Mouse (Mus musculus) cerebral cortex, adult 2 months (tissue): ENCODE measurements around the gene Gm10272.

ENCODE experiments used
- WGBS: fragments of 180-500 bp; shearing (Covaris S2); methylation state at CpG from one replicate; pipeline ENCODE4 v1.1.7; 2018; 5-methylcytosine and 5-hydroxymethylcytosine counted together

Gm10272 gene

GRCm38 (mm10) chr10:77728280-77728679 lies 21.9 kb downstream of the Gm10272 start:
- WGBS, result 78% methylated on average over 4 of the region's 4 CpGs

- WGBS, result 52% methylated on average over 4 of the region's 4 CpGs
These were observed 22.8 kb downstream of the Gm10272 start for GRCm38 (mm10) chr10:77729241-77729640.

- WGBS, result 94% methylated on average over 1 of the region's 1 CpGs
These were observed 29.5 kb downstream of the Gm10272 start for GRCm38 (mm10) chr10:77735928-77736327.

- WGBS, result 89% methylated on average over 4 of the region's 4 CpGs
These were observed 32.5 kb downstream of the Gm10272 start for GRCm38 (mm10) chr10:77738929-77739328.

DNA sequence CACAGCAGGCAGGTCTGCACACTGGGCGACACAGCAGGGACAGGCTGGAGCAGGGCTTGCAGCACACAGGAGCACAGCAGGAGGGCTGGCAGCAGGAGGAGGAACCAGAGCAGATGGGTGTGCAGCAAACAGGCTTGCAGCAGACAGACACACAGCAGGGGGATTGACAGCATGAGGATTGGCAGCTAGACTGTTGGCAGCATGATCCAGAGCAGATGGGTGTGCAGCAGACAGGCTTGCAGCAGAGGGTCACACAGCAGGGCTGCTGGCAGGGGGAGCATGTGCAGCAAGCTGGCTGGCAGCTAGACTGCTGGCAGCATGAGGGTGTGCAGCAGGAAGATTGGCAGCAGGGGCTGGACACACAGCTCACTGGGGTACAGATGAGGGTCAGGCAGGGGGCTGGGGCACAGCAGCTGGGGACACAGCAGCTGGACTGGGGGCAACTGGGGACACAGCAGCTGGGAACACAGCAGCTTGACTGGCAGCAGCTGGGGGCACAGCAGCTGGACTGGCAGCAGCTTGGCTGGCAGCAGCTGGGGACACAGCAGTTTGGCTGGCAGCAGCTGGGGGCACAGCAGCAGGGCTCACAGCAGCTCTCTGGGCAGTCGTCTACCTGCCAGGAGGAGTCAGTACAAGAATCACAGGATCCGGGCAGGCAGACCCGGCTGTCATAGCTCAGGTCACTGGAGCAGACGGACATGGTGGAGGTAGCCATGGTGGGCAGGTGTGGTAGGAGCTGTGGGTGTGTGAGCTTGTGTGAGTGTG lies 35.7 kb downstream of the Gm10272 start, which contains the start of gene Gm18596:
Gene Gm18596, minus strand, starts transcription at position 715 of the 765 bp plus-strand sequence.
- WGBS, result 63% methylated on average over 5 of the region's 5 CpGs

- WGBS, result 48% methylated on average over 1 of the region's 1 CpGs
These were observed 44.3 kb downstream of the Gm10272 start for GRCm38 (mm10) chr10:77750686-77751085.

DNA sequence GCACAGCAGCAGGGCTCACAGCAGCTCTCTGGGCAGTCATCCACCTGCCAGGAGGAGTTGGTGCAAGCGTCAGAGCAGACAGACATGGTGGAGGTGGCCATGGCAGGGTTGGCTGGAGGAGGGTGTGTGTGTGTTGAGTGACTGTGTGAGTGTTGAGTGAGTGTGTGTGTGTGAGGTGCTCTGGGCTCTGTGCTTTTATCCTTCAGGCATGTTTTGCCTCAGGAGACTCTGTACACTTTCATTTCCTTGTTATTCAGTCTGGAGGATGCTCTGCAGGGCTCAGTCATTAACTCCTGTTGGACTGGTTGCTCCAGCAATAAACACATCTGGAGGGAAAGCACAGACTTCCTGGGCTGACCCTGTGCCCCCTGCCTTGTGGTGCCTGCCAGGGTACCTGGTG lies 44.8 kb downstream of the Gm10272 start, which contains the start of gene Gm9736:
Gene Gm9736, minus strand, starts transcription at position 101 of the 400 bp plus-strand sequence.
- WGBS, result 7% methylated on average over 1 of the region's 1 CpGs

DNA sequence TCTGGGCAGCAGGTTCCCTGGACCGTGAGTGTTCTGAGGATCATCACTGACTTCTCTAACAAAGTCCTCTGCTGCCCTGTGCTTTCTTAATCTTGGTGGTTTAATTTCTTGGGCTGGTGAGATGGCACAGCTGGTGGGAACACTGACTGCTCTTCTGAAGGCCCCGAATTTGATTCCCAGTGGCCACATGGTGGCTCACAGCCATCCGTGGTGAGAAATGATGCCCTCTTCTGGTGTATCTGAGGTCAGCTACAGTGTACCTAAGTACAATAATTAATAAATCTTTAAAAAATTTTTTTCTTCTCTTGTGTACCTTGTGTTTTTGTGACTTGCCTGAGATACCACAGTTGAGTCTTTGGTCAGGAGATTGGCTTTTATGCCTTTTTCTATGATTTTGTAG lies 45.9 kb downstream of the Gm10272 start:
- WGBS, result 63% methylated on average over 3 of the region's 3 CpGs
